Mouse (Mus musculus) intestine, embryonic 16.5 days (tissue): Measurements from ENCODE around the gene C030005K15Rik. TPM values are rescaled to one million over a fixed set of nuclear protein-coding genes. Genes with fewer than 3 reads are reported as not detected.
A peak's percentile ranks its signal among the peaks of the same experiment; 100 is the strongest.
"Not testable (repeated sequence)": the region's sequence is repeated elsewhere in the genome, so short reads cannot be mapped to it uniquely, and the experiment has no call there.

ENCODE experiments used
- ATAC-seq: fragments of 200-750 bp; cut with Nextera tagmentation; 2 replicates; pipeline ENCODE4 v1.8.0; 2017; ENCODE audit warnings: moderate TSS enrichment, moderate library complexity
- H3K27ac ChIP-seq: fragments of 300-500 bp; sonication (generic); 2 replicates; pipeline ENCODE4 v1.5.1; 2014; ENCODE audit warnings: mild to moderate bottlenecking, low read length
- H3K27me3 ChIP-seq: fragments of 300-500 bp; sonication (generic); replicated peaks from 2 replicates; pipeline ENCODE4 v1.6.1; 2014; ENCODE audit warnings: low read length, control low read depth, mixed read lengths; ENCODE audit not compliant: control insufficient read depth, insufficient read depth
- H3K36me3 ChIP-seq: fragments of 300-500 bp; sonication (generic); 2 replicates; pipeline ENCODE4 v1.6.1; 2014; ENCODE audit warnings: low read length, control low read depth; ENCODE audit not compliant: control insufficient read depth, insufficient read depth
- H3K4me1 ChIP-seq: fragments of 300-500 bp; sonication (generic); 2 replicates; pipeline ENCODE4 v1.6.1; 2014; ENCODE audit warnings: low read length, control low read depth, mixed read lengths; ENCODE audit not compliant: control insufficient read depth, insufficient read depth
- H3K4me2 ChIP-seq: fragments of 300-500 bp; sonication (generic); 2 replicates; pipeline ENCODE4 v1.6.1; 2014; ENCODE audit warnings: low read depth, low read length, control low read depth
- H3K4me3 ChIP-seq: fragments of 300-500 bp; sonication (generic); 2 replicates; pipeline ENCODE4 v1.5.1; 2014; ENCODE audit warnings: mild to moderate bottlenecking, low read length
- H3K9ac ChIP-seq: fragments of 300-500 bp; sonication (generic); 2 replicates; pipeline ENCODE4 v1.6.1; 2014; ENCODE audit warnings: low read depth, low read length
- H3K9me3 ChIP-seq: fragments of 300-500 bp; sonication (generic); 2 replicates; pipeline ENCODE4 v1.6.1; 2016; ENCODE audit warnings: low read length, control low read depth; ENCODE audit not compliant: control insufficient read depth
- WGBS: fragments of 180-500 bp; shearing (Covaris S2); extraction: QIAGEN DNeasy Blood & Tissue Kit; methylation state at CpG from one replicate; pipeline ENCODE4 v1.1.7; 2014; 5-methylcytosine and 5-hydroxymethylcytosine counted together
- polyA plus RNA-seq: library from polyadenylated mRNA; unstranded; fragments of >200 nt; fragmentation: Nextera tagmentation; extraction: Ambion mirVana; gene quantifications from 2 replicates; pipeline ENCODE4 v1.2.1, GENCODE M21; 2015

The C030005K15Rik gene
- polyA plus RNA-seq = not detected in 2 replicates

GRCm38 (mm10) chr10:97726655-97727054 is at the start of gene C030005K15Rik:
TSS of gene C030005K15Rik (minus strand) at chr10:97726755.
- H3K36me3 ChIP-seq, H3K9me3 ChIP-seq, H3K27ac ChIP-seq, H3K27me3 ChIP-seq, H3K4me3 ChIP-seq, H3K9ac ChIP-seq, H3K4me1 ChIP-seq, H3K4me2 ChIP-seq, ATAC-seq: not testable (repeated sequence)

- Histone ChIP-seq H3K9ac (no peak overlapping the region), H3K4me1 (no peaks in the 10 kb centered on the region), H3K27ac (no peak overlapping the region), H3K4me3 (no peak overlapping the region), H3K4me2 (no peak overlapping the region), H3K27me3 (no peaks in the 10 kb centered on the region), H3K9me3 (no peaks in the 10 kb centered on the region), H3K36me3 (no peaks in the 10 kb centered on the region)
- no peak for ATAC-seq
- WGBS = 62% methylated on average over 5 of the region's 5 CpGs
These were observed 41.7 kb upstream of the C030005K15Rik start for GRCm38 (mm10) chr10:97768171-97768749.

DNA sequence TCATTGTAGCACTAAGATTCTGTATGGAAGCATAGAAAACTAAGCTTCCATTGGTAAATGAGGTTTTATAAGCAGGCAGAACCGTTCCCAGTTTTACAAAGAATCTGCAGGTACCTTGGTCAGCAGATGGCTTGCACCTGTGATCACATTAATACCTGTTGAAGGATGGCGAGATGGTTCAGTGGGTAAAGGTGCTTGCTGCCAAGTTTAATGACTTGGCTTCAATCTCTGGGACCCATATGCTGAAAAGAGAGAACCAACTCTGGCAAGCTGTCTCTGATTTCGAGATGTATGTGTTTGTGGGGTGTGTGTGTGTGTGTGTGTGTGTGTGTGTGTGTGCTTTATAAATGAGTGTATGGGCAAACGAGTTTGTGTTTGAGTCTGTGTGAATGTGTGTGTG is 27.3 kb upstream of the C030005K15Rik start:
- no peaks in the 10 kb centered on the region for H3K9me3 ChIP-seq
- WGBS = 73% methylated on average over 4 of the region's 4 CpGs
- H3K4me2 ChIP-seq = no peak overlapping the region
- no peak overlapping the region for H3K9ac ChIP-seq
- no peaks in the 10 kb centered on the region for H3K4me1 ChIP-seq
- H3K27ac ChIP-seq = no peak overlapping the region
- H3K4me3 ChIP-seq = no peak overlapping the region
- H3K27me3 ChIP-seq = no peaks in the 10 kb centered on the region
- no peaks in the 10 kb centered on the region for H3K36me3 ChIP-seq
- ATAC-seq = no peak

GRCm38 (mm10) chr10:97747231-97747630 is 20.7 kb upstream of the C030005K15Rik start:
- Histone ChIP-seq H3K9me3 (no peaks in the 10 kb centered on the region), H3K27me3 (no peaks in the 10 kb centered on the region), H3K4me2 (no peak overlapping the region), H3K27ac (no peak overlapping the region), H3K4me1 (no peaks in the 10 kb centered on the region), H3K4me3 (no peak overlapping the region), H3K9ac (no peak overlapping the region), H3K36me3 (no peaks in the 10 kb centered on the region)
- ATAC-seq = no peak
- WGBS = 78% methylated on average over 3 of the region's 3 CpGs

DNA sequence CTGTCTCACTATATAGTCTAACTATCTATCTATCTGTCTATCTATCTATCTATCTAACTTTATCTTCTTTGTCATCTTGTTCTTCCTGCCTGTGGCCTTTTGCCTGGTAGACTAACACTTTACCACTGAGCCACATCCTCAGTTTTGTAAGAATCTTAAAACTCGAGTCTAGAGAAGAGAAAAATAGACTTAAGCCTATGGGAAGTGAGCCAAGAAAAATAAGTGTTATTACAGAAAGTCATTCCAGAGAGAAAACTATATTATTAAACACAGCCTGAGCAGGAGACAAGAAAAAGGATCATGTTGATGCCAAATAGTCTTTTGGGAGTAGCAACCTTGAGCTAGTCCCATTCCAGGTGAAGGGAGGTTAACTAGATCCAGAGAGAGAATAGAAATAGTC is 626 bp downstream of the C030005K15Rik start:
- H3K36me3 ChIP-seq = no peaks in the 10 kb centered on the region
- 43% methylated on average over 1 of the region's 1 CpGs for WGBS
- H3K4me2 ChIP-seq = no peak overlapping the region
- H3K27me3 ChIP-seq = no peaks in the 10 kb centered on the region
- H3K27ac ChIP-seq = no peak overlapping the region
- no peaks in the 10 kb centered on the region for H3K4me1 ChIP-seq
- H3K4me3 ChIP-seq = no peak overlapping the region
- no peak for ATAC-seq
- no peak overlapping the region for H3K9ac ChIP-seq
- no peaks in the 10 kb centered on the region for H3K9me3 ChIP-seq

DNA sequence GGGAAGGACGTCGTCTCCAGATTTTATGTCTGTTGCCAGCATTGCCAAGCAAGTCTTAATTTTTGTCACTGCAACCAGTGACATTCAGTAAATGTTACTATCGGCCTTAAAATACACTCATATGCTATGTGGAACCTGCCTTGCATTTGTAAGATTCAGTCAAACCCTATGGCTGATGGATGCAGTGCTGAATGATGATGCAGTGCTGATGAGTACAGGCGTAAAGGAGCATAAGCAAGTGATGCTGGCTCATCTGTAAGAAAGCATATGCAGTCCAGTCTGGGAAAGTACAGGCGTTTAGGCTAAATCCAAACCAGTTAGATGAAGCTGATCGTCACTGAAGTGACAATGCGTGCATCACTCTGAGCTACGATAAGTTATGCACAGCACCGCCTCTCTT is 3.8 kb downstream of the C030005K15Rik start:
- WGBS = 93% methylated on average over 9 of the region's 9 CpGs
- Histone ChIP-seq H3K9ac (no peak overlapping the region), H3K27me3 (no peaks in the 10 kb centered on the region), H3K4me2 (no peak overlapping the region), H3K36me3 (no peaks in the 10 kb centered on the region), H3K4me1 (no peaks in the 10 kb centered on the region), H3K4me3 (no peak overlapping the region), H3K27ac (no peak overlapping the region), H3K9me3 (no peaks in the 10 kb centered on the region)
- ATAC-seq = no peak

GRCm38 (mm10) chr10:97720625-97721024 is 5.9 kb downstream of the C030005K15Rik start:
- H3K4me2 ChIP-seq = no peak overlapping the region
- H3K27ac ChIP-seq = no peak overlapping the region
- H3K9me3 ChIP-seq = no peaks in the 10 kb centered on the region
- no peaks in the 10 kb centered on the region for H3K27me3 ChIP-seq
- no peaks in the 10 kb centered on the region for H3K4me1 ChIP-seq
- H3K9ac ChIP-seq = no peak overlapping the region
- ATAC-seq = no peak
- H3K36me3 ChIP-seq = no peaks in the 10 kb centered on the region
- WGBS = 64% methylated on average over 1 of the region's 1 CpGs
- no peak overlapping the region for H3K4me3 ChIP-seq

DNA sequence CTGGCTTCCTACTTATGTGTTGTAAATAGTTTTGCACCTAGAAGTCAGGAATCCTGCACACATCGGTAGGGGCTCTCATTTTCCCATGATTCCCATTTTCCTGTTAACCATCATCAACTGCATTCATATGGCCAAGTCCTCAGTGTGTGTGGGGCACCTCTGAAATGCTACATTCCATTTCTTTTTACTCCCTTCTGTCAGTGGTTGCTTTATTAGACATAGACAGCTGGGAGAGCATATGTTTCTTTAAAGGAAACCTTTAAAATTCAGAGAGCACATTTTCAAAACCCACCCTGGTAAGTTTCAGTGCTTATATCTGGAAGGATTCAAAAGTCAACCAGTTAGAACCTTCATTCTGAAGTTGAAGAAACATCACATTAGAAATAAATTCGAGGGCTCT is 8.5 kb downstream of the C030005K15Rik start:
- H3K9me3 ChIP-seq = no peaks in the 10 kb centered on the region
- no peak overlapping the region for H3K4me2 ChIP-seq
- H3K36me3 ChIP-seq = no peaks in the 10 kb centered on the region
- no peak overlapping the region for H3K27ac ChIP-seq
- H3K9ac ChIP-seq = no peak overlapping the region
- H3K4me1 ChIP-seq = no peaks in the 10 kb centered on the region
- H3K27me3 ChIP-seq = no peaks in the 10 kb centered on the region
- H3K4me3 ChIP-seq = no peak overlapping the region
- 76% methylated on average over 2 of the region's 2 CpGs for WGBS
- ATAC-seq = no peak

- Histone ChIP-seq H3K27ac (no peak overlapping the region), H3K9me3 (no peaks in the 10 kb centered on the region), H3K4me3 (no peak overlapping the region), H3K27me3 (no peaks in the 10 kb centered on the region), H3K36me3 (no peaks in the 10 kb centered on the region), H3K4me1 (no peaks in the 10 kb centered on the region), H3K9ac (no peak overlapping the region), H3K4me2 (no peak overlapping the region)
- no peak for ATAC-seq
- WGBS = 82% methylated on average over 1 of the region's 1 CpGs
These were observed 9.3 kb downstream of the C030005K15Rik start for GRCm38 (mm10) chr10:97717233-97717632.

- 65% methylated on average over 3 of the region's 3 CpGs for WGBS
These were observed 11.2 kb downstream of the C030005K15Rik start for GRCm38 (mm10) chr10:97715289-97715906.

More at GRCm38 (mm10) chr10:97715289-97715906, 11.2 kb downstream of the C030005K15Rik start:
- no peaks in the 10 kb centered on the region for H3K9me3 ChIP-seq
- peak; percentile 76 for ATAC-seq
- no peaks in the 10 kb centered on the region for H3K4me1 ChIP-seq
- H3K9ac ChIP-seq = no peak overlapping the region
- H3K27ac ChIP-seq = no peak overlapping the region
- H3K27me3 ChIP-seq = no peaks in the 10 kb centered on the region
- H3K36me3 ChIP-seq = no peaks in the 10 kb centered on the region
- H3K4me3 ChIP-seq = no peak overlapping the region
- H3K4me2 ChIP-seq = no peak overlapping the region
